Mouse (Mus musculus) hindbrain, embryonic 11.5 days (tissue): Measurements from ENCODE around the gene Flt1. TPM values are rescaled to one million over a fixed set of nuclear protein-coding genes. Genes with fewer than 3 reads are reported as not detected.

Source experiments
- ATAC-seq: fragments of 200-750 bp; cut with Nextera tagmentation; 2 replicates; pipeline ENCODE4 v1.8.0; 2017; ENCODE audit warnings: mild to moderate bottlenecking, moderate TSS enrichment, moderate library complexity; ENCODE audit not compliant: low FRiP score
- DNase-seq: peaks from one replicate; pipeline ENCODE4 v3.0.0-alpha.2; 2015; ENCODE audit warnings: low spot score
- H3K27ac ChIP-seq: fragments of 300-500 bp; sonication (generic); 2 replicates; pipeline ENCODE4 v1.5.1; 2014; ENCODE audit warnings: mild to moderate bottlenecking, low read depth, low read length
- H3K27me3 ChIP-seq: fragments of 300-500 bp; sonication (generic); 2 replicates; pipeline ENCODE4 v1.6.1; 2014; ENCODE audit warnings: mild to moderate bottlenecking, low read length, moderate library complexity, mixed read lengths; ENCODE audit not compliant: control insufficient read depth, insufficient read depth
- H3K36me3 ChIP-seq: fragments of 300-500 bp; sonication (generic); 2 replicates; pipeline ENCODE4 v1.6.1; 2014; ENCODE audit warnings: mild to moderate bottlenecking, low read length, moderate library complexity, mixed read lengths; ENCODE audit not compliant: control insufficient read depth, insufficient read depth
- H3K4me1 ChIP-seq: fragments of 300-500 bp; sonication (generic); replicated peaks from 2 replicates; pipeline ENCODE4 v1.6.1; 2014; ENCODE audit warnings: low read length, mixed read lengths; ENCODE audit not compliant: control insufficient read depth, insufficient read depth
- H3K4me2 ChIP-seq: fragments of 300-500 bp; sonication (generic); replicated peaks from 2 replicates; pipeline ENCODE4 v1.6.1; 2014; ENCODE audit warnings: mild to moderate bottlenecking, low read depth, low read length
- H3K4me3 ChIP-seq: fragments of 300-500 bp; sonication (generic); 2 replicates; pipeline ENCODE4 v1.5.1; 2014; ENCODE audit warnings: low read depth, low read length
- H3K9ac ChIP-seq: fragments of 300-500 bp; sonication (generic); 2 replicates; pipeline ENCODE4 v1.6.1; 2014; ENCODE audit warnings: low read depth, low read length
- H3K9me3 ChIP-seq: fragments of 300-500 bp; sonication (generic); 2 replicates; pipeline ENCODE4 v1.6.1; 2016; ENCODE audit warnings: low read length; ENCODE audit not compliant: control insufficient read depth
- WGBS: fragments of 180-500 bp; shearing (Covaris S2); extraction: QIAGEN DNeasy Blood & Tissue Kit; methylation state at CpG from one replicate; pipeline ENCODE4 v1.1.7; 2014; 5-methylcytosine and 5-hydroxymethylcytosine counted together
- polyA plus RNA-seq: library from polyadenylated mRNA; unstranded; fragments of >200 nt; fragmentation: Nextera tagmentation; extraction: Ambion mirVana; gene quantifications from 2 replicates; pipeline ENCODE4 v1.2.1, GENCODE M21; 2014

The Flt1 gene
- polyA plus RNA-seq = 12.3 and 13.5 TPM in 2 replicates

DNA sequence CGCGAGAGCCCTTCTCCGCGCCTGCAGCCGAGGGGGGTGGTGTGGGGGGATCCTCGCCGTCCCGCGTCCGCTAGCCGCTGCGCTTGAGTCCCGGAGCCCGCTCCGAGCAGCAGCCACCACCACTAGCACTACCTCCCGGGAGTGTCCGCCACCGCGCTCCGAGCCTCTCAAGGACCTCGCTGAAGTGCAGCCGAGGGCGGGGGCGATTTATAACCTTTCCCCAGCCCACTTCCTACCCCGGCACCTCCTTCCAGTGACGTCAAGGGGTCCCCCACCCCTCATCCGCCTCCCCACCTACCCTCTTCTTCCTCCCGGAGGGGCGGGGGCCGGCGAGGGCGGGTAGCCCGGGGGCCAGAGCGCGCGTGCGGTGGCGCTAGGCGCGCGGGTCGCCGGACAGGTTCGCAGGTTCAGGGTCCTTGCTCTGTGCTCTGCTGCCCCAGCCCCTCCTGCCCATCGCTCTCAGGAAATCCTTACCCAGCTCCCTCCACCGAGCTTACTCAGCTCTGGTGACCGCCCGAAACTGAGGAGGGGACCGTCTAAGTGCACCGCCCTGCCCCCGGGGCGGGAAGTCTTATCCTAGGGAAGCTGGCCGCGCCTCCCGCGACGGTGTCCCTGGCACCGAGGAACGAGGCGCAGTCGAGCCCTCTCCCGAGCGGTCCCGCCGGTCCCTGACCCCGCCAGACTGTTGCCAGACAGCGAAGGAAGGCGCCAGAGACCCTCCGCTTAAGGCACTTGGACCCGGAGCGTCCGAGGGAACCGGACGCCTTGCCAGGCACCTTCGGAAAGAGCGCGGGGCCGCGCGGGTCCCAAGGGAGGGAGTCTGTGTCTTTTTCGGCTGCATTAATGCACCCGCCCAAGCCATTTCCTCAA is at the start of gene Flt1:
Gene Flt1, minus strand, starts transcription at position 181 of the 870 bp plus-strand sequence.
- H3K9me3 ChIP-seq = no peaks in the 10 kb centered on the region
- H3K4me2 ChIP-seq = peak within 1 kb of the TSS; percentile 52
- peak; percentile 59 for DNase-seq
- H3K36me3 ChIP-seq = no peaks in the 10 kb centered on the region
- WGBS = under 1% methylated on average over 64 of the region's 82 CpGs
- H3K27ac ChIP-seq = no peak within 1 kb of the TSS
- H3K4me3 ChIP-seq = peak within 1 kb of the TSS; percentile 33
- H3K27me3 ChIP-seq = peaks cover 68% of the 10 kb centered on the region
- peaks cover 11% of the 10 kb centered on the region for H3K4me1 ChIP-seq
- no peak within 1 kb of the TSS; the same call in 1 of the 2 replicates for H3K9ac ChIP-seq
- ATAC-seq = peak; percentile 60

DNA sequence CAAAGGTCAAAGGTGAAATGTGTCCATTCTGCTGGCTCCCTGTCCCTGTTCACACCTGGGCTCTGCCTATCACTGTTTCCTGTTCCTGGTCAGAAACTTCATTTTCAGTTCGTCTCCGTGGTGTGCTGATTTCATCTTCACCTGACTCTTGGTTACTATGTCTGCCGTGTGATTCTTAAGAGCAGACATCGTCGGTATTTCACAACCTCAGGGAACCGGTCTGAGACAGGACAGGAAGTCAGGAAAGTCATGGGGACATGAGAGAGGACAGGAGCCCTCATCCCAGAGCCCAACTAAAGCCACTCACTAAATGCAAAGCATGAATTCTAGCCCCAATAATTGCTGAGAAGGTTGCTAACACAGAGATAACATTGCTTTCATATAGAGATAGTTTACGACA is 49.4 kb upstream of the Flt1 start:
- Histone ChIP-seq H3K27ac (no peak overlapping the region), H3K36me3 (no peaks in the 10 kb centered on the region), H3K4me3 (no peak overlapping the region), H3K27me3 (no peaks in the 10 kb centered on the region), H3K9me3 (no peaks in the 10 kb centered on the region), H3K4me1 (no peaks in the 10 kb centered on the region), H3K4me2 (no peak overlapping the region), H3K9ac (no peak overlapping the region)
- ATAC-seq (no peak), DNase-seq (no peak)
- WGBS = 86% methylated on average over 7 of the region's 7 CpGs

DNA sequence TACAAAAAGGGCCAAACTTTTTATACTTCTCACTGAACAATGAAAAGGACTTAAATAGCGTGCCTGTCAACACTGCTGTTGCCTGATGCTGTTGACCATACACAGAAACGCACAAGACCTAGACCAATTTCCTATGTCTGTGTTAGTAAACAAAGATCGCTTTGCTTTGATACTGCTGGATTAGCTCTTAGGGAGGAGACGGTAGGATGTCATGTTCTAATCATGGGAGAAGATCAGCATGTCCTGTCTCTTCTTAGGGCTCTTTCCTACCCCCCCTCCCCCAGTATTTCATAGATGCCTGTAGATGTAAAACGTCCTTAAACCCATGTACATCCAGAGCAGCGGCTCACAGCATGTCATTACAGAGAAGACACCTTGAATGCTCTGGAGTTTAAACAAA is 44.1 kb upstream of the Flt1 start:
- no peak overlapping the region for H3K27ac ChIP-seq
- no peak overlapping the region for H3K4me2 ChIP-seq
- WGBS = 79% methylated on average over 6 of the region's 6 CpGs
- H3K36me3 ChIP-seq = no peaks in the 10 kb centered on the region
- H3K9me3 ChIP-seq = no peaks in the 10 kb centered on the region
- no peak overlapping the region for H3K9ac ChIP-seq
- ATAC-seq (no peak), DNase-seq (no peak)
- H3K4me1 ChIP-seq = no peaks in the 10 kb centered on the region
- H3K4me3 ChIP-seq = no peak overlapping the region
- H3K27me3 ChIP-seq = no peaks in the 10 kb centered on the region

DNA sequence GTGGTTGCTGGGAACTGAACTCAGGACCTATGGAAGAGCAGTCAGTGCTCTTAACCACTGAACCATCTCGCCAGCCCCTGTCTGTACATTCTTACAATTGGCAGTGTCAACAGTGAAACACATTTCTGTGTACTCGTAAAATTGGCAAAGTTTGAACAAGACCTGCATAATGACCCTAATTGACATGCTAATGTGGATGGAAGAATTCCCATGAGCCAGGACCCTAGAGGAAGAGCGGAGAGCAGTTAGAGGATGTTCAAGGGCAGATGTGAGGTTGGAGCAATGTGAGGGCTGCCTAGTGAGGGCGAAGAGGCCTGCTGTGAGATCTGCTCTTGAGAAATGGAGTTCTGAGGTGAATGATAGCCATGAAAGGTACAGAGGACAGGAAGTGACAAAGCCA is 38.2 kb upstream of the Flt1 start:
- Histone ChIP-seq H3K27me3 (no peaks in the 10 kb centered on the region), H3K4me2 (no peak overlapping the region), H3K9me3 (no peaks in the 10 kb centered on the region), H3K4me3 (no peak overlapping the region), H3K27ac (no peak overlapping the region), H3K4me1 (0 out of 2 replicates have a peak, but pooled peaks cover 3% of the 10 kb centered on the region), H3K36me3 (no peaks in the 10 kb centered on the region), H3K9ac (no peak overlapping the region)
- DNase-seq (no peak), ATAC-seq (no peak)
- WGBS = 84% methylated on average over 4 of the region's 4 CpGs

DNA sequence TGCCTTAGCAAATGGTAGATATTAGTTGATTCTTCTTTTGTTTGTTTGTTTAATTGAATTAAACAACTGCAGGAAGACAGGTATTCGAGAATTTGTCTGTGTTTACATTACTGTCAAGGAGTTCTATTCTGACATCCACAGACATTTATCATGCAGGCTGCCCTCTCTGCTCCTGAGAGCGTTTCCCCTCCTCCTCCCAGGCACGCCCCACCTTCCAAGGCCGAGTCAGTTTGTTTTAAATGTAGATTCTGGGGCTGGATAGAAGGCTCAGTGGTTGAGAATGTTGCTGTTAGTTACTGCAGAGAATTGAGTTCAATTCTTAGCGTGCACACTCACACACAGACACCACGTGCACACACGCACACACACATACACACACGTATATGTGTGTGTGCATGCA is 36.2 kb upstream of the Flt1 start:
- DNase-seq = no peak
- no peaks in the 10 kb centered on the region for H3K27me3 ChIP-seq
- 0 out of 2 replicates have a peak, but pooled peaks cover 3% of the 10 kb centered on the region for H3K4me1 ChIP-seq
- H3K4me2 ChIP-seq = no peak overlapping the region
- no peak overlapping the region for H3K27ac ChIP-seq
- H3K9ac ChIP-seq = no peak overlapping the region
- H3K4me3 ChIP-seq = no peak overlapping the region
- H3K36me3 ChIP-seq = no peaks in the 10 kb centered on the region
- 16% methylated on average over 8 of the region's 8 CpGs for WGBS
- no peak for ATAC-seq
- H3K9me3 ChIP-seq = no peaks in the 10 kb centered on the region

DNA sequence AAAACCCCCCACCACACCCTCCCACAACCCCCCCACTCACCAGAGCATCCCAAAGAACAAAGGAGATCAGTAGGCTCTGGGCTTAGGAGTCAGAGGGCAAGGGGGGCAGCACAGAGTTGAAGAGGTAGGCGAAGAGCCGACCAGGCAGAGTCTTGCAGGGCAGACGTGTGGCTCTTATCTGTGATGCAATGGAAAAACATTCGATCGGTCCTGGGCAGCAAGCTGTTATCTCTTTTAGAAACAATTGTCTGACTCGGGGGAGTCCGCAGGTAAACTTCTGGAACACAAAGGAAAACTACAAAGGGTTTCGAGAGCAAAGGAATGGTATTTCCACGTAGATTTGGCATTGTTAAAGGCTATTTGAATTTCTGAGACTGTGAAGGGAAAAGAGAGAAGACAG is 35.5 kb upstream of the Flt1 start:
- ATAC-seq (no peak), DNase-seq (no peak)
- Histone ChIP-seq H3K4me1 (0 out of 2 replicates have a peak, but pooled peaks cover 3% of the 10 kb centered on the region), H3K9me3 (no peaks in the 10 kb centered on the region), H3K27ac (no peak overlapping the region), H3K27me3 (no peaks in the 10 kb centered on the region), H3K9ac (no peak overlapping the region), H3K4me3 (no peak overlapping the region), H3K36me3 (no peaks in the 10 kb centered on the region), H3K4me2 (no peak overlapping the region)
- WGBS = 3% methylated on average over 9 of the region's 9 CpGs

DNA sequence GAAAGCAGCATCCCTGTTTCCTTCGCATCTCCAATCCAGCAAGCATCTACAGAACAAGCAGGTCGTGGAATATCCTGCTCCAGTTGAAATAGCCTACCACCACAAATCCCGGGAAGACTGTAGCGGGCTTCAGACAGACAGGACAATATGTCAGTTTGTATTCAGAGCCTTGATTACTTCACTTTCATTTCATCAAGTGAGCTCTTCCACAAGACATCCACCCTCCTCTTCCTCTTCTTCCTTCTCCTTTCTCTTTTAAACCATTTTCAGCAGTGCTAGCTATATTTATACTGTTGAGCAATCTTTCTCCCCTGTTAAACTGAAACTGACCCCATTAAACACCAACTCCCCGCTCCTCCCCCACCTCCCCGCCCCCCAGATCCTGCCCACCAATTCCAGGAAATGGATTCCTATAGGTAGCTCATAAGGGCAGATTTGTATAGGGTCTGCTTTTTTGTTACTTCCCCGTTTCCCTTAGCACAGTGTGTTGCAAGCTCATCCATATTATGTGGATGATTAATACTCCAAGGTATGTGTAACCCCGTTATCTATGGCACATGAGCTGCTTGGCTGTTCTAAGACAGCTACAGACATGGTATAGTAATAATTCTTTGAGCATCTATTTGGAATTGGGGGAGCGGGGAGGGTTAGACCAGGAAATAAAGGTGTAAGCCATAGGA is 33.0 kb upstream of the Flt1 start:
- Histone ChIP-seq H3K36me3 (no peaks in the 10 kb centered on the region), H3K27ac (no peak overlapping the region), H3K4me2 (no peak overlapping the region), H3K9ac (no peak overlapping the region), H3K4me1 (0 out of 2 replicates have a peak, but pooled peaks cover 3% of the 10 kb centered on the region), H3K4me3 (no peak overlapping the region), H3K27me3 (no peaks in the 10 kb centered on the region), H3K9me3 (no peaks in the 10 kb centered on the region)
- WGBS = 83% methylated on average over 9 of the region's 9 CpGs
- DNase-seq (no peak), ATAC-seq (no peak)

DNA sequence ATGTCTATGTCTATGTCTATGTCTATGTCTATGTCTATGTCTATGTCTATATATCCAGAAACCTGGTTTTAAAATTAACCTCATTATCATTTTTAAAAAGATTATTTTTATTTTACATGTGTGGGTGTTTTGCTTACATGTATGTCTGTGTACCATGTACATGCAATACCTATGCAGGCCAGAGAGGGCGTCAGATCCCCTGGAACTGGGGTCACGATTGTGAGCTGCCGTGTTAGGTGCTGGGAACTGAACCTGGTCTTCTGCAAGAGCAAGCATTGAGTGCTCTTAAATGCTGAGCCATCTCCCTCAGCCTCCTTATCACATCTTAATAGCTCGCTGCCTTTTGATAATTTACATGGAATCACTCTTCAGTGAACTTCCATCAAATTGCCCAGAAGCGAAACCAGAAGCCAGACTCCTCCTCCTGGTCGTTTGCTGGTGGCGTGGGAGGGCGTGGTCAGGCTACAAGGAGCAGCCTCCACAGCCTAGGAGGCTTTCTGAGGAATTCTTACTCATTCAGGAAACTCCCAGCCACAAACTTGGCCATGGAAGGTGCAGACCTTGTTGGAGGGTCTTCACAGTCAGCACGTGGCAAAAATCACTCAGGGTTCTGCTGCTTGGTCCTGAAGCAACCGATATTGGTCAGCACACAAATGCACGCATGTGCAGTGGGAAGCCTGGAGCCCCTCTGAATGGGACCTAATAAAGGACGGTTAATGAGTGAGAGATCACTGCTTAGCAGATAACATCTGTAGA is 32.2 kb upstream of the Flt1 start:
- 65% methylated on average over 12 of the region's 12 CpGs for WGBS
- Histone ChIP-seq H3K9me3 (no peaks in the 10 kb centered on the region), H3K4me2 (no peak overlapping the region), H3K27ac (no peak overlapping the region), H3K4me3 (no peak overlapping the region), H3K36me3 (no peaks in the 10 kb centered on the region), H3K9ac (no peak overlapping the region), H3K27me3 (peaks cover 2% of the 10 kb centered on the region), H3K4me1 (0 out of 2 replicates have a peak, but pooled peaks cover 3% of the 10 kb centered on the region)
- ATAC-seq (no peak), DNase-seq (no peak)
